Mouse (Mus musculus) cerebellum, adult 2 months (tissue): ENCODE results near the gene Taf8.

Experiments used
- CTCF ChIP-seq: fragments of 200-500 bp; IDR thresholded peaks from 2 replicates; pipeline ENCODE4 v1.5.1; 2011; ENCODE audit warnings: low read depth, mild to moderate bottlenecking, control low read depth, low read length, moderate library complexity, borderline replicate concordance; ENCODE audit not compliant: insufficient read depth
- POLR2A ChIP-seq: fragments of 200-500 bp; IDR thresholded peaks from 2 replicates; pipeline ENCODE4 v1.6.1; 2011; ENCODE audit warnings: low read length, control low read depth, borderline replicate concordance; ENCODE audit not compliant: insufficient read depth

DNA sequence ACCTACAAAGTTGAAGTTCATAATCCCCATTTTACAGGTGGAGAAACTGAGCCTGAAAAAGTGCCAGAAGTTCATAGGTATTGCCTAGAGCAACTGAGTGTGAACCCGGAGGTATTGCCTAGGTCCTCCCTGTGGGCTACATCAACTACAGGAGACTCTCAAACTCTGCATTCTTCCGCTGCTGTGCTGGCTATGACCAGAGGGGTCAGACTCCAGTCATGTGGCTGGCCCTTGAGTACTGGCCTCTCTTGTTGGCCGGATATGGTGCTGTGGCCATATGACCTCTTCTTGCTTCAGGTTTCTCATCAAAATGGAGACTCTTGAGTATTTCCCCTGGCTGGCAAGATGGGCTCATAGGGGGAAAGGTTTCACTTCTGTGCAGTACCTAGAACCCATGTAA lies 59.8 kb downstream of the Taf8 start:
- no peak for TF ChIP-seq POLR2A
- TF ChIP-seq CTCF: no peak
